Mouse (Mus musculus): ENCODE results near the gene Ank.
A peak's percentile ranks its signal among the peaks of the same experiment; 100 is the strongest.

The Ank gene

GRCm38 (mm10) chr15:27609554-27609953 is 143.1 kb downstream of the Ank start:
- DNase-seq: no peak

- DNase-seq: peak; percentile 77 to 84
Observed at GRCm38 (mm10) chr15:27612533-27613221, 146.2 kb downstream of the Ank start.

- DNase-seq: no peak
Observed at GRCm38 (mm10) chr15:27613255-27613654, 146.8 kb downstream of the Ank start.

GRCm38 (mm10) chr15:27616159-27616558 is 149.7 kb downstream of the Ank start:
- DNase-seq: peak; percentile 76

- DNase-seq: no peak
Observed at GRCm38 (mm10) chr15:27617227-27617626, 150.8 kb downstream of the Ank start.

GRCm38 (mm10) chr15:27618778-27619533 is 152.5 kb downstream of the Ank start:
- no peak for DNase-seq

GRCm38 (mm10) chr15:27619683-27620082 is 153.2 kb downstream of the Ank start:
- no peak for DNase-seq

- no peak for DNase-seq
Observed at GRCm38 (mm10) chr15:27620475-27621185, 154.2 kb downstream of the Ank start.

GRCm38 (mm10) chr15:27623286-27623685 is 156.8 kb downstream of the Ank start:
- DNase-seq: no peak

GRCm38 (mm10) chr15:27625014-27625889 is 158.8 kb downstream of the Ank start:
- peak; percentile 63 to 71 for DNase-seq

GRCm38 (mm10) chr15:27625890-27626255 is 159.4 kb downstream of the Ank start:
- no peak for DNase-seq

GRCm38 (mm10) chr15:27626314-27626713 is 159.8 kb downstream of the Ank start:
- DNase-seq: no peak

- no peak for DNase-seq
Observed at GRCm38 (mm10) chr15:27627794-27628193, 161.3 kb downstream of the Ank start.

- no peak for DNase-seq
Observed at GRCm38 (mm10) chr15:27629046-27629445, 162.6 kb downstream of the Ank start.

GRCm38 (mm10) chr15:27629800-27630600 is 163.5 kb downstream of the Ank start:
- DNase-seq: peak in 1 of 2 experiments; percentile 18

GRCm38 (mm10) chr15:27630601-27631383 is 164.3 kb downstream of the Ank start, which contains the start of gene Otulin:
Otulin (minus strand) TSS chr15:27630693.
- peak; percentile 99 to 100 for DNase-seq

GRCm38 (mm10) chr15:27633941-27634900 is 167.7 kb downstream of the Ank start:
- no peak for DNase-seq

GRCm38 (mm10) chr15:27641171-27641570 is 174.7 kb downstream of the Ank start:
- no peak for DNase-seq

- DNase-seq: peak; percentile 50 to 64
Observed at GRCm38 (mm10) chr15:27642895-27643294, 176.4 kb downstream of the Ank start.

Measured in cerebellum, postnatal 25 days (tissue).